Mouse (Mus musculus) stomach, embryonic 14.5 days (tissue): ENCODE data around the gene Rhox9. TPM values are rescaled to one million over a fixed set of nuclear protein-coding genes. Genes with fewer than 3 reads are reported as not detected.
"Not testable (repeated sequence)": the region's sequence is repeated elsewhere in the genome, so short reads cannot be mapped to it uniquely, and the experiment has no call there.

ENCODE experiments used
- ATAC-seq: fragments of 200-750 bp; cut with Nextera tagmentation; 2 replicates; pipeline ENCODE4 v1.8.0; 2017; ENCODE audit warnings: low read depth, moderate TSS enrichment; ENCODE audit not compliant: insufficient number of reproducible peaks, insufficient read depth, low FRiP score
- H3K27ac ChIP-seq: fragments of 300-500 bp; sonication (generic); 2 replicates; pipeline ENCODE4 v1.5.1; 2014; ENCODE audit warnings: mild to moderate bottlenecking, low read length, moderate library complexity, mixed read lengths
- H3K27me3 ChIP-seq: fragments of 300-500 bp; sonication (generic); 2 replicates; pipeline ENCODE4 v1.6.1; 2014; ENCODE audit warnings: low read length, control low read depth, mixed read lengths; ENCODE audit not compliant: control insufficient read depth, insufficient read depth
- H3K36me3 ChIP-seq: fragments of 300-500 bp; sonication (generic); 2 replicates; pipeline ENCODE4 v1.6.1; 2014; ENCODE audit warnings: mild to moderate bottlenecking, control low read depth, low read length, moderate library complexity, mixed read lengths; ENCODE audit not compliant: control insufficient read depth, insufficient read depth
- H3K4me1 ChIP-seq: fragments of 300-500 bp; sonication (generic); 2 replicates; pipeline ENCODE4 v1.6.1; 2014; ENCODE audit warnings: low read length, control low read depth, mixed read lengths; ENCODE audit not compliant: control insufficient read depth, insufficient read depth
- H3K4me2 ChIP-seq: fragments of 300-500 bp; sonication (generic); replicated peaks from 2 replicates; pipeline ENCODE4 v1.6.1; 2014; ENCODE audit warnings: low read depth, low read length, control low read depth
- H3K4me3 ChIP-seq: fragments of 300-500 bp; sonication (generic); 2 replicates; pipeline ENCODE4 v1.5.1; 2014; ENCODE audit warnings: low read depth, low read length, control low read depth
- H3K9ac ChIP-seq: fragments of 300-500 bp; sonication (generic); replicated peaks from 2 replicates; pipeline ENCODE4 v1.6.1; 2014; ENCODE audit warnings: low read depth, mild to moderate bottlenecking, control low read depth, low read length, moderate library complexity, mixed read lengths
- H3K9me3 ChIP-seq: fragments of 300-500 bp; sonication (generic); 2 replicates; pipeline ENCODE4 v1.6.1; 2016; ENCODE audit warnings: low read depth, low read length, control low read depth; ENCODE audit not compliant: control insufficient read depth
- WGBS: fragments of 180-500 bp; shearing (Covaris S2); extraction: QIAGEN DNeasy Blood & Tissue Kit; methylation state at CpG from one replicate; pipeline ENCODE4 v1.1.7; 2014; 5-methylcytosine and 5-hydroxymethylcytosine counted together
- polyA plus RNA-seq: library from polyadenylated mRNA; unstranded; fragments of >200 nt; fragmentation: Nextera tagmentation; extraction: Ambion mirVana; gene quantifications from 2 replicates; pipeline ENCODE4 v1.2.1, GENCODE M21; 2014

Gene Rhox9
- not detected in 2 replicates for polyA plus RNA-seq

- H3K4me1 ChIP-seq, H3K27me3 ChIP-seq, ATAC-seq, H3K9ac ChIP-seq, H3K27ac ChIP-seq, H3K4me3 ChIP-seq, H3K9me3 ChIP-seq, H3K36me3 ChIP-seq, H3K4me2 ChIP-seq: not testable (repeated sequence)
- 92% methylated on average over 8 of the region's 18 CpGs for whole genome bisulfite sequencing
Measured at GRCm38 (mm10) chrX:37901670-37902069, at the start of gene Rhox9. TSS of gene Rhox9 (minus strand) at chrX:37901770.

DNA sequence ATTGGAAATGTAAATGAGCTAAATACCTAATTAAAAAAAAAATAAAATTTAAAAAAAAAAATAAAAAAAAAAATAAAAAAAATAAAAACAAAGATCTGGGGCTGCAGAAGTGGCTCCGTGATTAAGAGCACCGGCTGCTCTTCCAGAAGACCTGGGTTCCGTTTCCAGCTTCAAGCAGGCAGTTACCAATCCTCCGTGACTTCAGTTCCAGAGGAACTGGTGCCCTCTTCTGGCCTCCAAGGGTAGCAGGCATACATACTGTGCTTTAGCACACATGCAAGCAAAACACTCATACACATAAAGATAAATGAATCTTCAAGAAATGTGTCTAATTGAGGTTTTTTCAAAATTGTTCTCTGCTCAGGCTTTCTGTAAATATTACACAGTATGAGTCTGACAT, 14.7 kb upstream of the Rhox9 start:
- H3K4me3 ChIP-seq, result no peak overlapping the region
- no peaks in the 10 kb centered on the region for H3K9me3 ChIP-seq
- H3K4me1 ChIP-seq, result no peaks in the 10 kb centered on the region
- no peak overlapping the region for H3K4me2 ChIP-seq
- H3K36me3 ChIP-seq, result no peaks in the 10 kb centered on the region
- ATAC-seq, result no peak
- H3K27ac ChIP-seq, result no peak overlapping the region
- no peaks in the 10 kb centered on the region for H3K27me3 ChIP-seq
- 68% methylated on average over 4 of the region's 4 CpGs for WGBS
- no peak overlapping the region for H3K9ac ChIP-seq

DNA sequence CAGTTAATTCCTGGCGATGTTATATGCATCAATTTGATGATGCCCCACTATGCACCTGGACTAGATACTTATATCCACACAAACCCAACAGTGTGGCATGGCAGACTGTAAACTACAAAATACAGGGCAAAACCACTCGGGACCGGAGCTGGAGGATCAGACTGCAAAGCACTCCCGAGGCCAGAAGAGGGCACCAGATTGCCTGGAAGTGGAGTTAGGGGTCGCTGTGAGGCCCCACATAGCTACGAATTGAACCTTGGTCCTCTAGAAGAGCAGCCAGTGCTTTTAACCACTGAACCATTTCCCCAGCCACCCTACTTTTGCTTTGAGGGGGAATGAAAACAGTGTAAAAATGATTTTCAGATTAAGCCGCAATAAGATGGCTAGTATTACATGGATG, 7.0 kb upstream of the Rhox9 start:
- Histone ChIP-seq H3K4me1 (no peaks in the 10 kb centered on the region), H3K27ac (no peak overlapping the region), H3K9me3 (no peaks in the 10 kb centered on the region), H3K4me2 (no peak overlapping the region), H3K9ac (no peak overlapping the region), H3K36me3 (no peaks in the 10 kb centered on the region), H3K27me3 (no peaks in the 10 kb centered on the region), H3K4me3 (no peak overlapping the region)
- WGBS, result 54% methylated on average over 7 of the region's 7 CpGs
- ATAC-seq, result no peak

GRCm38 (mm10) chrX:37903727-37904126, 2.2 kb upstream of the Rhox9 start:
- Histone ChIP-seq H3K4me1 (no peaks in the 10 kb centered on the region), H3K9me3 (no peaks in the 10 kb centered on the region), H3K4me3 (no peak overlapping the region), H3K27me3 (no peaks in the 10 kb centered on the region), H3K36me3 (no peaks in the 10 kb centered on the region), H3K27ac (no peak overlapping the region), H3K4me2 (no peak overlapping the region), H3K9ac (no peak overlapping the region)
- 61% methylated on average over 5 of the region's 5 CpGs for WGBS
- ATAC-seq, result no peak

DNA sequence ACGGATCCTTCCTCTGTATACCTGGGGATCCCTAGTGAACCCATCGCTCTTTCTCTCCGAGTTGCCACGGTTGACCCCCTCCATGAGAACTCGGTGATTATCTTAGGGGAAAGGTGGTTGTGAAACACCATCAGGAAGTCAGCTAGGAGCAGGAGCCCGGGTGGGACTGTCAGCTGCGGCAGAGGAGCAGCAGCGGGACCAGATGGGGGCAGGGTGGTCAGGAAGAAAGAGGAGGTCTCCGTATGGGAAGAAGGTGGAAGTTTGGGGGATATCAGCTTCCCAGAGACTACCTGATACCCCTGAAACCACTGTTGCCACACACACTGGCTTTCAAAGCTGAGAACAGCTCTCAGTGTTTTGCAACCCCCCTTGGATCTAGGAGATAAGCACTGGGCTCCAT, 4.4 kb downstream of the Rhox9 start, which contains the start of gene Rhox7b:
Rhox7b (minus strand) TSS at position 101 of the 400 bp plus-strand sequence.
- 79% methylated on average over 9 of the region's 9 CpGs for WGBS
- H3K9me3 ChIP-seq, H3K9ac ChIP-seq, ATAC-seq, H3K36me3 ChIP-seq, H3K4me3 ChIP-seq, H3K4me1 ChIP-seq, H3K27me3 ChIP-seq, H3K4me2 ChIP-seq, H3K27ac ChIP-seq: not testable (repeated sequence)

- ATAC-seq, result no peak
- Histone ChIP-seq H3K9me3 (no peaks in the 10 kb centered on the region), H3K9ac (no peak within 1 kb of the TSS), H3K4me1 (no peaks in the 10 kb centered on the region), H3K36me3 (no peaks in the 10 kb centered on the region), H3K4me2 (no peak within 1 kb of the TSS), H3K27ac (no peak within 1 kb of the TSS), H3K4me3 (no peak within 1 kb of the TSS), H3K27me3 (no peaks in the 10 kb centered on the region)
- 73% methylated on average over 4 of the region's 4 CpGs for WGBS
Measured at GRCm38 (mm10) chrX:37878844-37879243, 22.7 kb downstream of the Rhox9 start, which contains the start of gene Rhox8. TSS of gene Rhox8 (minus strand) at chrX:37878944.

GRCm38 (mm10) chrX:37871641-37872040, 29.9 kb downstream of the Rhox9 start:
- WGBS, result 98% methylated on average over 2 of the region's 2 CpGs
- H3K9ac ChIP-seq, result no peak overlapping the region
- no peaks in the 10 kb centered on the region for H3K27me3 ChIP-seq
- no peaks in the 10 kb centered on the region for H3K9me3 ChIP-seq
- no peak overlapping the region for H3K4me2 ChIP-seq
- H3K4me3 ChIP-seq, result no peak overlapping the region
- no peaks in the 10 kb centered on the region for H3K4me1 ChIP-seq
- no peak for ATAC-seq
- H3K27ac ChIP-seq, result no peak overlapping the region
- no peaks in the 10 kb centered on the region for H3K36me3 ChIP-seq

Other genes with a start within 250 kb of the Rhox9 start
- gene Rhox3h, start 233.0 kb downstream of the Rhox9 start, polyA plus RNA-seq, result not detected in 2 replicates
- not detected in 2 replicates for gene Rhox2h, start 228.5 kb downstream of the Rhox9 start, polyA plus RNA-seq
- gene Rhox5, start 96.9 kb downstream of the Rhox9 start, polyA plus RNA-seq, result 1.7 and 2.3 TPM in 2 replicates
- not detected in 2 replicates for gene Rhox6, start 74.9 kb downstream of the Rhox9 start, polyA plus RNA-seq
- gene Rhox7a, start 70.1 kb downstream of the Rhox9 start, polyA plus RNA-seq, result not detected in 2 replicates
- not detected in 2 replicates for gene Rhox8, start 22.8 kb downstream of the Rhox9 start, polyA plus RNA-seq
- gene Rhox7b, start 4.5 kb downstream of the Rhox9 start, polyA plus RNA-seq, result not detected in 2 replicates
- gene Btg1-ps1, start 117.0 kb upstream of the Rhox9 start, polyA plus RNA-seq, result not detected in 2 replicates
- gene Btg1-ps2, start 141.3 kb upstream of the Rhox9 start, polyA plus RNA-seq, result not detected in 2 replicates
- gene Rhox10, start 164.7 kb upstream of the Rhox9 start, polyA plus RNA-seq, result not detected in 2 replicates
- not detected in 2 replicates for gene Rhox11, start 183.4 kb upstream of the Rhox9 start, polyA plus RNA-seq
- not detected in 2 replicates for gene Rhox12, start 209.1 kb upstream of the Rhox9 start, polyA plus RNA-seq
- not detected in 2 replicates for gene Rhox13, start 219.4 kb upstream of the Rhox9 start, polyA plus RNA-seq